Mouse (Mus musculus): Measurements from ENCODE around the gene Pnma5.
"Not testable (repeated sequence)": the region's sequence is repeated elsewhere in the genome, so short reads cannot be mapped to it uniquely, and the experiment has no call there.

DNA sequence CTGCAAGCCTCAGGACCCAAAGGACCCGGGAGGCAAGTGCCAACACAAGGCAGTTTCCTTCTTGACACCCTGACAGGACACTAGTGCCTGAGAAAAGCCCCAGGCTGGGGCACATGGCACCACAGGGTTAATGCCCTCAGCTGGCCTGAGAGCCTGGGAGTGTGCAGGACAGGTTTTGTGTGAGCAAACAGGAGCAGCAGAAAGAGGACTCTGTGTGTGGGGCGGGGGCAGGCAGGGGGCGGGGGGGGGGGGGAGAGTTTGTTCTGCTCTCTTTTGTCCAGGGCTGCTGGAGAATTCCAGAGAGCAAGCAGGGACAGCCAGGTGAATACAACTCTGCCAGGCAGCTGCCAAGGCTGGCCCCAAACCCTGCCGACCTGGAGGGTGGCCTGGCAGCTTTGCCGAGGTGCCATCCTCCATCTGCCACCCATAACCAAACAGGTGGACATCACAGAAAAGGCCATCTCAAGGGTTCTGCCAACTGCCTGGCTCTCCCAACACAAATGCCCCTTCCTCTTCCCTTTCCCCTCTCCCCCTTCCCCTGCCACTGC, 29.9 kb upstream of the Pnma5 start:
- TF ChIP-seq CTCF (IDR thresholded peaks at IDR 0.05; ENCODE audit: borderline replicate concordance, insufficient read depth, low read length); POLR2A (IDR thresholded peaks at IDR 0.05; ENCODE audit: low read depth, low read length): not testable (repeated sequence)

Measured in embryonic fibroblast, embryonic 13.5 days (primary cell).